24 mouse cellular contexts compared by ENCODE assay signal in genomic region chr19:29961842-29962241, GRCm38 (mm10). TPM values are rescaled to one million over a fixed set of nuclear protein-coding genes. Genes with fewer than 3 reads are reported as not detected.
"Had no signal": no experiment of that assay in that cellular context is flagged by ENCODE, and none has a peak within 500 bp of the region (broad histone marks: within the 10 kb centered on the region; RNA-seq: fewer than 3 reads in every experiment).

No protein-coding gene starts in this region.

- ATAC-seq: liver, postnatal 0 days; midbrain, embryonic 13.5 days; midbrain, embryonic 15.5 days had no signal

- DNase-seq: liver, embryonic 13.5 days; liver, postnatal 0 days; right cerebral cortex, postnatal 14 days; thymus, adult 2 months; thymus, postnatal 25 days; thymus, postnatal 4 days had no signal

- H3K9me3 ChIP-seq: liver, embryonic 15.5 days; midbrain, embryonic 15.5 days; stomach, embryonic 15.5 days had no signal

- H3K27me3 ChIP-seq: liver, embryonic 13.5 days; liver, embryonic 15.5 days; midbrain, embryonic 13.5 days; midbrain, embryonic 15.5 days; neural tube, embryonic 12.5 days; stomach, embryonic 15.5 days had no signal

- H3K4me3 ChIP-seq: liver, embryonic 13.5 days; liver, embryonic 15.5 days; megakaryocyte, embryonic 14.5 days; midbrain, embryonic 13.5 days; midbrain, embryonic 15.5 days; neural tube, embryonic 12.5 days; stomach, embryonic 15.5 days had no signal

- H3K4me1 ChIP-seq: liver, embryonic 13.5 days; liver, embryonic 15.5 days; midbrain, embryonic 13.5 days; midbrain, embryonic 15.5 days; neural tube, embryonic 12.5 days; stomach, embryonic 15.5 days had no signal

- H3K36me3 ChIP-seq: liver, embryonic 13.5 days; liver, embryonic 15.5 days; midbrain, embryonic 13.5 days; midbrain, embryonic 15.5 days; neural tube, embryonic 12.5 days; stomach, embryonic 15.5 days had no signal

- H3K9ac ChIP-seq: liver, embryonic 13.5 days; liver, embryonic 15.5 days; liver, postnatal 0 days; midbrain, embryonic 13.5 days; midbrain, embryonic 15.5 days; neural tube, embryonic 12.5 days; stomach, embryonic 15.5 days had no signal

- H3K4me2 ChIP-seq: liver, embryonic 11.5 days; liver, embryonic 13.5 days; liver, embryonic 15.5 days; midbrain, embryonic 11.5 days; midbrain, embryonic 13.5 days; midbrain, embryonic 15.5 days; neural tube, embryonic 12.5 days; stomach, embryonic 15.5 days had no signal

- H3K27ac ChIP-seq: liver, embryonic 13.5 days; liver, embryonic 15.5 days; macrophage; midbrain, embryonic 13.5 days; midbrain, embryonic 15.5 days; neural tube, embryonic 12.5 days; stomach, embryonic 15.5 days; stomach, postnatal 0 days had no signal

RNA-seq across cellular contexts. Expression of gene Il33, which starts 36.9 kb away (rescaled TPM):
- total RNA-seq: megakaryocyte progenitor cell, adult 5-6 weeks; monocyte, adult 5-6 weeks; neutrophil, adult 5-6 weeks had no signal
- polyA plus RNA-seq: macrophage had no signal

RNA-seq across cellular contexts. Expression of gene Trpd52l3, which starts 41.7 kb away (rescaled TPM):
- total RNA-seq: megakaryocyte progenitor cell, adult 5-6 weeks; midbrain, postnatal 0 days; monocyte, adult 5-6 weeks; neutrophil, adult 5-6 weeks had no signal
- polyA plus RNA-seq: liver, embryonic 11.5 days; liver, embryonic 13.5 days; liver, embryonic 15.5 days; liver, postnatal 0 days; lung, embryonic 16.5 days; macrophage; midbrain, embryonic 11.5 days; midbrain, embryonic 13.5 days; midbrain, embryonic 15.5 days; midbrain, postnatal 0 days; neural tube, embryonic 12.5 days; neural tube, embryonic 14.5 days; spleen, adult 2 months; stomach, embryonic 15.5 days; stomach, postnatal 0 days; urinary bladder, adult 2 months had no signal
